Mouse (Mus musculus): ENCODE measurements around the gene Kcnk7. TPM values are rescaled to one million over a fixed set of nuclear protein-coding genes. Genes with fewer than 3 reads are reported as not detected.
A peak's percentile ranks its signal among the peaks of the same experiment; 100 is the strongest.

The Kcnk7 gene
- total RNA-seq, 1 experiment = 0.67 TPM

DNA sequence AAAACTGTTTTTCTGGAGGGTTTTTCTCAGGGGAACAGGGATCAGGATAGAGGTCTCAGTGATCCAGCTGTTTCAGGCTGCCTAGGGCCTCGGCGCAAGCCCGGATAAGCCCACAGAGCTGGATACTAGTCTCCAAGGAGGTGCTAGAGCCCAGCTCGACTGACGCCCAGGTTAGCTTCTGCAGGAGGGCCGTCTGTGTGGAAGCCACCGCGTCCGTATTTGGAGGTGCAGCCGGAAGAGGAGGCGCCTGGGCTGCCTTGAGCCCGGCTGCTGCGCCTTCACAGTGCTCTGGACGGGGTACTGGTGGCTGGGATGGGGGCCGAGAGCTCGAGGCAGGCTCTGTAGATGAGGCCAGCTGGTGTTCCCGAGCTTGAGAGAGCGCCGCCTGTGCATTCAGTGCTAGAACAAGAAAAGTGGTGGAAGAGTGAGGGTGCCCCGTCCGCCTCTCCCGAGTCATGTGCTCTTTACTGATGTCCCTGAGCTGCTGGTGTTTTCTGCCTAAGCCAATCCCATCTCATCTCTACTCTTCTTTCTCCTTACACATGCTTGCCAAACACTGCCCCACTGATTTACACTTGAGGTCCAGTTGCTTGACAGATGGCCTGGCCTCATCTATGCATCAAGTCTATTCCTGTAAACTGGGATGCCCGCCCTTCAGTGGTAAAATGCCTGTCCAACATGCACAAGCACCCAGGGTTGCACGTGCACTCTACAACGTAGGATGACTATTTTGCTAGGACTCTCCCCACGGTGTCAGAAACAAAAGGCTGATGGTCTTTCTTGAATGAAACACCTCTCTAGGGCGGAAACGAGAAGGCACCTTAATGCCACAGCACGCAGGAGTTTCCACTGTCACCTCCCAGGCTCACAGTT, 26.4 kb downstream of the Kcnk7 start:
- Histone ChIP-seq H3K9me3 (ENCODE audit: control insufficient read depth, insufficient read depth, low read depth, low read length) (no peaks in the 10 kb centered on the region), H3K4me1 (ENCODE audit: control insufficient read depth in 2 of 2, insufficient read depth in 2 of 2, low read length in 2 of 2, poor library complexity in 1 of 2) (peaks cover 2 to 25% of the 10 kb centered on the region in 2 experiments; a peak in 2 of 4 replicates), H3K36me3 (ENCODE audit: control insufficient read depth, insufficient read depth, low read length, poor library complexity, severe bottlenecking) (peaks cover 8% of the 10 kb centered on the region), H3K4me3 (ENCODE audit: insufficient read depth in 1 of 2, low read depth in 1 of 2, low read length in 2 of 2, poor library complexity in 1 of 2, severe bottlenecking in 1 of 2) (peak overlapping the region; percentile 80 to 88), H3K9ac (ENCODE audit: insufficient read depth, low read depth, low read length, poor library complexity, severe bottlenecking) (peak overlapping the region; percentile 78), H3K27ac (ENCODE audit: insufficient read depth, low read depth, low read length, poor library complexity, severe bottlenecking) (no peak overlapping the region)
- TF ChIP-seq ZNF384 (IDR thresholded peaks at IDR 0.05; ENCODE audit: low read depth, low read length) = no peak
- no peak for TF ChIP-seq MAFK (IDR thresholded peaks at IDR 0.05; ENCODE audit: insufficient read depth, low read depth, low read length)
- TF ChIP-seq ZC3H11A (IDR thresholded peaks at IDR 0.05; ENCODE audit: borderline replicate concordance, low read depth, low read length) = no peak
- no peak for DNase-seq (ENCODE audit: low read depth, low spot score)
- in situ Hi-C loops (cut with MboI; ENCODE audit: low sequenced_read_pairs in 2 of 2, unreplicated experiment in 2 of 2) = no loop called here

DNA sequence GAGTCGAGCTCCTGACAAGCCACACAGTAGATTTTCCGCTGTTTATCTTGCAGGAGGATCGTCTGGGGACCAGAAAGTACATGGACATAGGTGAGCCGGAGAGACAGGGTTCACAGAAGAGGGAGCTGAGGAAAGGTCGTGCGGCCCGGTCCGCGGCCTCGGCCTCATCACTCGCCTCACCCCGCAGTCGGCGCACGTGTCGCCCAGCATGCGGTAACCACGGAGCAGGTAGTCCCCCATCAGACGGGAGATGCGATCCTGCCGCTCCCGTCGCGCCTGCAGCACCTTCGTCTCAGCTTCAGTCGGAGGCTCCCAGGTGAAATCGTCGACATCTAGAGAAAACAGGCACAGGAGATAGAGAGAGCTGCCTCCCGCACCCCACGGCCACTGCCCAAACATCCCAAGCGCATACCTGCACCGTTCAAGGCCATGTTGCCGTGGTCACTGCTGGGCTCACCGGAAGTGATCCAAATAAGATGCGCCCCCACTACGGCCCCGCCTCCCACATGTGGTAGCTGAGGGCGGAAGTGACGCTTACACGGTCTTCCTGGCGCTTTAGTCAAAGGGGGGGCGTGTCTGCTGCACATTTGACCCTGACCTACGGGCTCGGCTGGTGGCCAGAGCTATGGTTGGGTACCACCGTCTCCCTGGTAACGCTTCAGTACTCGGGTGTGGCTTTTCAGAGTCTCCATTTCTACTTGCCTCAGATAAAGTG, 27.3 kb downstream of the Kcnk7 start:
- in situ Hi-C loops (cut with MboI; ENCODE audit: low sequenced_read_pairs in 2 of 2, unreplicated experiment in 2 of 2) = no loop called here
- Histone ChIP-seq H3K36me3 (ENCODE audit: control insufficient read depth, insufficient read depth, low read length, poor library complexity, severe bottlenecking) (peaks cover 8% of the 10 kb centered on the region), H3K9ac (ENCODE audit: insufficient read depth, low read depth, low read length, poor library complexity, severe bottlenecking) (peak overlapping the region; percentile 78), H3K9me3 (ENCODE audit: control insufficient read depth, insufficient read depth, low read depth, low read length) (no peaks in the 10 kb centered on the region), H3K27ac (ENCODE audit: insufficient read depth, low read depth, low read length, poor library complexity, severe bottlenecking) (peak overlapping the region; percentile 5; the same call in 1 of the 2 replicates), H3K4me1 (ENCODE audit: control insufficient read depth in 2 of 2, insufficient read depth in 2 of 2, low read length in 2 of 2, poor library complexity in 1 of 2) (peaks cover 2 to 25% of the 10 kb centered on the region in 2 experiments; a peak in 2 of 4 replicates), H3K4me3 (ENCODE audit: insufficient read depth in 1 of 2, low read depth in 1 of 2, low read length in 2 of 2, poor library complexity in 1 of 2, severe bottlenecking in 1 of 2) (peak overlapping the region; percentile 80 to 88)
- DNase-seq (ENCODE audit: low read depth, low spot score) = peak; percentile 89
- TF ChIP-seq CHD2 (IDR thresholded peaks at IDR 0.05; ENCODE audit: low read depth, low read length) = no peak
- TF ChIP-seq HCFC1 (IDR thresholded peaks at IDR 0.05; ENCODE audit: borderline replicate concordance, insufficient read depth, low read length) = peak; percentile 80

- H3K9me3 ChIP-seq (ENCODE audit: control insufficient read depth, insufficient read depth, low read depth, low read length) = no peaks in the 10 kb centered on the region
- H3K36me3 ChIP-seq (ENCODE audit: control insufficient read depth, insufficient read depth, low read length, poor library complexity, severe bottlenecking) = peaks cover 8% of the 10 kb centered on the region
- H3K27ac ChIP-seq (ENCODE audit: insufficient read depth, low read depth, low read length, poor library complexity, severe bottlenecking) = no peak overlapping the region
- no peak for TF ChIP-seq ZC3H11A (IDR thresholded peaks at IDR 0.05; ENCODE audit: borderline replicate concordance, low read depth, low read length)
- no peak for TF ChIP-seq CHD2 (IDR thresholded peaks at IDR 0.05; ENCODE audit: low read depth, low read length)
- no peak for TF ChIP-seq HCFC1 (IDR thresholded peaks at IDR 0.05; ENCODE audit: borderline replicate concordance, insufficient read depth, low read length)
- no peak for TF ChIP-seq ZNF384 (IDR thresholded peaks at IDR 0.05; ENCODE audit: low read depth, low read length)
- TF ChIP-seq MAFK (IDR thresholded peaks at IDR 0.05; ENCODE audit: insufficient read depth, low read depth, low read length) = no peak
- H3K4me1 ChIP-seq (ENCODE audit: control insufficient read depth in 2 of 2, insufficient read depth in 2 of 2, low read length in 2 of 2, poor library complexity in 1 of 2) = peaks cover 0 to 13% of the 10 kb centered on the region in 2 experiments; a peak in 1 of 4 replicates
- DNase-seq (ENCODE audit: low read depth, low spot score) = no peak
- H3K4me3 ChIP-seq (ENCODE audit: insufficient read depth in 1 of 2, low read depth in 1 of 2, low read length in 2 of 2, poor library complexity in 1 of 2, severe bottlenecking in 1 of 2) = no peak overlapping the region
- no peak overlapping the region for H3K9ac ChIP-seq (ENCODE audit: insufficient read depth, low read depth, low read length, poor library complexity, severe bottlenecking)
- in situ Hi-C loops (cut with MboI; ENCODE audit: low sequenced_read_pairs in 2 of 2, unreplicated experiment in 2 of 2) = no loop called here
Measured at GRCm38 (mm10) chr19:5734325-5734724, 30.2 kb downstream of the Kcnk7 start.

DNA sequence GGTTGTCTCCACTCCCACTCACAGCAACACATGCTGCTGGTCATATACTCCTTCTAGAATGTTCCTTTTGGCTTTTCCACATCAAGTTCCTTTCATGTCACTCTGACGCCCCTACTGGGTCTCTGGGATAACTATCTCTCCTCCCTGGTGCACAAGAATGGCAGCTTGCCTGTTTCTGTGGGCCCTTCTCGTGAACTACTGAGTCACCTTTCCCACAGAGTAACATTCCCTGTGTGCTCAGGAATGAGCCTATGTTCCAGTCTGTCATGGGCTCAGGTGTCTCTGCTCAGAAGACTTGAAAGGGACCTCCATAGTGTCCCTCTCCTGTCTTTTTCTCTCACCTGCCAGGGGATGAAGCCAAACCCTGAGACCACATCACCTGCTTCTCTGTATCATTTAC, 35.3 kb downstream of the Kcnk7 start:
- no peak overlapping the region for H3K9ac ChIP-seq (ENCODE audit: insufficient read depth, low read depth, low read length, poor library complexity, severe bottlenecking)
- no peak overlapping the region for H3K27ac ChIP-seq (ENCODE audit: insufficient read depth, low read depth, low read length, poor library complexity, severe bottlenecking)
- DNase-seq (ENCODE audit: low read depth, low spot score) = no peak
- H3K4me1 ChIP-seq (ENCODE audit: control insufficient read depth in 2 of 2, insufficient read depth in 2 of 2, low read length in 2 of 2, poor library complexity in 1 of 2) = 0 out of 4 replicates have a peak, but pooled peaks cover 0 to 4% of the 10 kb centered on the region in 2 experiments
- TF ChIP-seq ZNF384 (IDR thresholded peaks at IDR 0.05; ENCODE audit: low read depth, low read length) (no peak), HCFC1 (IDR thresholded peaks at IDR 0.05; ENCODE audit: borderline replicate concordance, insufficient read depth, low read length) (no peak), CHD2 (IDR thresholded peaks at IDR 0.05; ENCODE audit: low read depth, low read length) (no peak), ZC3H11A (IDR thresholded peaks at IDR 0.05; ENCODE audit: borderline replicate concordance, low read depth, low read length) (no peak), MAFK (IDR thresholded peaks at IDR 0.05; ENCODE audit: insufficient read depth, low read depth, low read length) (no peak)
- H3K4me3 ChIP-seq (ENCODE audit: insufficient read depth in 1 of 2, low read depth in 1 of 2, low read length in 2 of 2, poor library complexity in 1 of 2, severe bottlenecking in 1 of 2) = no peak overlapping the region
- in situ Hi-C loops (cut with MboI; ENCODE audit: low sequenced_read_pairs in 2 of 2, unreplicated experiment in 2 of 2) = no loop called here
- no peaks in the 10 kb centered on the region for H3K9me3 ChIP-seq (ENCODE audit: control insufficient read depth, insufficient read depth, low read depth, low read length)
- no peaks in the 10 kb centered on the region for H3K36me3 ChIP-seq (ENCODE audit: control insufficient read depth, insufficient read depth, low read length, poor library complexity, severe bottlenecking)
